Mouse (Mus musculus): ENCODE data around the gene Snrnp70. TPM values are rescaled to one million over a fixed set of nuclear protein-coding genes. Genes with fewer than 3 reads are reported as not detected.
A peak's percentile ranks its signal among the peaks of the same experiment; 100 is the strongest.
"Not testable (repeated sequence)": the region's sequence is repeated elsewhere in the genome, so short reads cannot be mapped to it uniquely, and the experiment has no call there.

The Snrnp70 gene
- total and polyA plus RNA-seq, 3 experiments = 219 to 278 (median 230) TPM

DNA sequence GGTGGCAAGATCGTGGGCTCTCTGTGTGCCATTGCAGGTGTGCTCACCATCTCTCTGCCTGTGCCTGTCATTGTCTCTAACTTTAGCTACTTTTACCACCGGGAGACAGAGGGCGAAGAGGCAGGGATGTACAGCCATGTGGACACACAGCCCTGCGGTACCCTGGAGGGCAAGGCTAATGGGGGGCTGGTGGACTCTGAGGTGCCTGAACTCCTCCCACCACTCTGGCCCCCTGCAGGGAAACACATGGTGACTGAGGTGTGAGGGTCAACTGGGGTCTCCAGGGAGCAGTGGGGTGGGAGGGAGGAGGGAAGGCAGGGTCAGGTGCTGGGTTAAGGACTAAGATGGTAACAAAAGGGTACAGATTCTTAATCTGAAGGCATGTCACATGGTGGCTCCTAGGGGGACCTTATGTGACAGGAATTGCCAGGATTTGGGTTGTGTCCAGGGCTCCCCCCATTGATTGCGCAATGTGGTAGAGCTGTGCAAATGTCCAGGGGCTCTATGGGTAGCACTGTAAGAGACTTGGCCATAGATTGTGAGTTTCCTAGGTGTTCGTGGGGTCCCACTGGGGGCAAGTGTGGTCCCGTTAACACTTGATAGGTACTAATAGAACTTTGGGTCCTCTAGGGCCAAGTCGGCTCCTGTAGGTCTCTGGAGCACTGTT, 14.1 kb upstream of the Snrnp70 start:
- DNase-seq = no peak

DNA sequence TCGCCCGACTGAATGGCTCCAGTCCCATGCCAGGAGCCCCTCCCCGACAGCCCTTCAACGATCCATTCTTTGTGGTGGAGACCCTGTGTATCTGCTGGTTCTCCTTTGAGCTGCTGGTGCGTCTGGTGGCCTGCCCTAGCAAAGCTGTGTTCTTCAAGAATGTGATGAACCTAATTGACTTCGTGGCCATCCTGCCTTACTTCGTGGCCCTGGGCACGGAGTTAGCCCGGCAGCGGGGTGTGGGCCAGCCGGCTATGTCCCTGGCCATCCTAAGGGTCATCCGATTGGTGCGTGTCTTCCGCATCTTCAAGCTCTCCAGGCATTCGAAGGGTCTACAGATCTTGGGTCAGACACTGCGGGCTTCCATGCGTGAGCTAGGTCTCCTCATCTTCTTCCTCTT, 13.4 kb upstream of the Snrnp70 start:
- no peak for DNase-seq

DNA sequence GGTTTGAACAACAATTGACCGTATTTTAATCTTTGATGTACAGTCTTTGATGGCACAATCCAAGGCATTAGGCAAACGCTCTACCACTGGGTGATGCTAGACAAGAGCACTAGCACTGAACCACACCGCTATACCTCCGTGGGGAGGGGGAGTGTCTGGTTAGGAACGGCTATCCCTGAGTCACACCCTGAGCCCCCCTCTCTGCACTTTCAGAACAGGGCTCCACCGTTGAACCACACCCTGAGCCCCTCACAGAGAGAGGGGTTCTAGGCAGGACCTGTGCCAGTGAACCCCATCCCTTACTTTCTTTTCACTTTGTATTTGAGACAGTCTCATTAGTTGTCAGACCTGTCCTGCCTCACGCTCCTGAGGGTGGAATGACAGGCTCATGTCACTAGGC, 12.8 kb upstream of the Snrnp70 start:
- no peak for DNase-seq

DNA sequence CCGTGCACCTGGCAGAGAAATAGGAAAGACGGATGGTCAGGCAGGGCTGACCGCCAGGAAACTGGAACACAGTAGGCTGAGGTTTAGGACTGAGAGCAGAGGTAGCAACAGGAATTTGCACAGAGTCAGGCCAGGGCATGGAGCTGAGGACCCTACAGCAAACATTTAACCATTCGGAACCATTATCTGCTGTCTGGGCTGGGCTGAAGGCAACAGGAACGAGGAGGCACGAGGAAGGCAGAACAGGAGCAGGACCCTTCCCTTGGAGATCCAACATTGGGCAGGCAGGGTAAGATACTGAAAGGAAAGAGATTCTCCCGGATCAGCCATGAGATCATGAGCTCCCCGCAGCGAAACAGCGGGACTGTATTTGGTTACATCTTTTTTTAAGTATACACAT, 12.3 kb upstream of the Snrnp70 start:
- no peak for DNase-seq

DNA sequence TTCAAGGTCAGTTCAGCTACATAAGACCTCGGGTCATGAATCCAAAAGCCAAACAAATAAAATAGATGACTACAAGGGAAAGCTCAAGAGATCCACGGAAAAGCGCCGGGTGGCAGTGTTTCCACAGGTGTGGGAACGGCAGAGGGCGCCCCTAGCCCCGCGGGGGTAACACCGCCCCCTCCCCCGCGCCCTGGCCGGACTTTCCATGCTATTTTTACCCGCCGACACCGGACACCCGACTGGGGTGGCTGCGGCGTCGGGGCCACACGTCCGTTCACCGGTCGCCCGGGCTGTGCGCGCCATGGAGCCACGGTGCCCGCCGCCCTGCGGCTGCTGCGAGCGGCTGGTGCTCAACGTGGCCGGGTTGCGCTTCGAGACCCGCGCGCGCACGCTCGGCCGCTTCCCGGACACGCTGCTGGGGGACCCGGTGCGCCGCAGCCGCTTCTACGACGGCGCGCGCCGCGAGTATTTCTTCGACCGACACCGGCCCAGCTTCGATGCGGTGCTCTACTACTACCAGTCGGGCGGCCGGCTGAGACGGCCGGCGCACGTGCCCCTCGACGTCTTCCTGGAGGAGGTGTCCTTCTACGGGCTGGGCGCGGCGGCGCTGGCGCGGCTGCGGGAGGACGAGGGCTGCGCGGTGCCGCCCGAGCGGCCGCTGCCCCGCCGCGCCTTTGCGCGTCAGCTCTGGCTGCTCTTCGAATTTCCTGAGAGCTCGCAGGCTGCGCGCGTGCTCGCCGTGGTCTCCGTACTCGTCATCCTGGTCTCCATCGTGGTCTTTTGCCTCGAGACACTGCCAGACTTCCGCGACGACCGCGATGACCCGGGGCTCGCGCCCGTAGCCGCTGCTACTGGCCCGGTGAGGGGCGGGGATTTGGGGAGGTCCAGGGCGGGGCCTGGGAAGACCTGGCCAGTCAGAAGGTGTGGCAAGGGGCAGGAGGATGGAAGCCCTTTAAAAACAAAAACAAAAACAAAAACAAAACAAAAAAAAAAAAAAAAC, 10.9 kb upstream of the Snrnp70 start:
- DNase-seq = peak; percentile 45

DNA sequence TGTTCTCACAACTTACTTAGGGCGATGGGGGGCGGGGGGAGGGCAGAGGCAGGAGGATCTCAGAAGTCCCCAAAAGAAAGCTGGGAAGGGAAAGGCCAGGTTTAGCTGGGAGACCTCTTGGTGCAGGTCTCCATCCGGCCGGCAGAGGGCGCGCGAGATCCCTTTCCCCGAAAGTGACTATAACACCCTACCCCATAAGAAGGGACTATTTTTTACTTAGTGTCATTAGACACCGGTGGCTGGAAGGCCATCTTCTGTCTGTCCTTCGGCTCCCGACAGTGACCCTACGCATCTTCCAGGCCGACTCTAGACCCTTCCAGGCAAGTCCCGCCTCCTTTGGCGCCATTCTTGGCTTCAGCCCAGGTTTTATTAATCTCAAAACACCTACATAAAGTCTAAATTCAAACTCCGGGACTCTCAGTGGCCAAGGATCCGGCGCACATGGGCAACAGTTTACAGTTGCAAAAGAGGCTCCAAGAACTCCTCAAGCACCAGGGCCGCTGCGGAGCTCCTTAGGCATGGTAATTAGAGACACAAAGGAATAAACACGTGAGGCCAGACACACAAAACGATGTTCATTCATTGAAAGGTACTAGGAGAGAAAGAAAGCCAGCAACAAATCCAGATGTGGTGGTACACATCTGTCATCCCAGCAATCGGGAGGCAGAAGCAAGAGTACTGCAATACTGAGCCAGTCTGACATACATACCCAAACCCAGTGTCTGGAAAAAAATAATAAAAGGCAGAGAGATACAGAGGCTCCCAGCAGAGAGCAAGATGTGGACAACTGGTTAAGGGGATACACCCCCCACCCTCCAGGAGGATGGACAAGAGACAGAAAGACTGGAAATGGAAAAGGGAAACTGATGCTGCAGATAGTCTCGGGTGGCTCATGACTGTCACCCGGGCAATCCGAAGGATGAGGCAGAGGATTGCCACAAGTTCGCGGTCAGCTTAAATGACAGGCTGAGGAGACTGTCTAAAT, 9.8 kb upstream of the Snrnp70 start, which contains the start of gene Kcna7:
TSS of gene Kcna7 (plus strand) at position 563 of the 985 bp plus-strand sequence.
- peak; percentile 83 for DNase-seq

DNA sequence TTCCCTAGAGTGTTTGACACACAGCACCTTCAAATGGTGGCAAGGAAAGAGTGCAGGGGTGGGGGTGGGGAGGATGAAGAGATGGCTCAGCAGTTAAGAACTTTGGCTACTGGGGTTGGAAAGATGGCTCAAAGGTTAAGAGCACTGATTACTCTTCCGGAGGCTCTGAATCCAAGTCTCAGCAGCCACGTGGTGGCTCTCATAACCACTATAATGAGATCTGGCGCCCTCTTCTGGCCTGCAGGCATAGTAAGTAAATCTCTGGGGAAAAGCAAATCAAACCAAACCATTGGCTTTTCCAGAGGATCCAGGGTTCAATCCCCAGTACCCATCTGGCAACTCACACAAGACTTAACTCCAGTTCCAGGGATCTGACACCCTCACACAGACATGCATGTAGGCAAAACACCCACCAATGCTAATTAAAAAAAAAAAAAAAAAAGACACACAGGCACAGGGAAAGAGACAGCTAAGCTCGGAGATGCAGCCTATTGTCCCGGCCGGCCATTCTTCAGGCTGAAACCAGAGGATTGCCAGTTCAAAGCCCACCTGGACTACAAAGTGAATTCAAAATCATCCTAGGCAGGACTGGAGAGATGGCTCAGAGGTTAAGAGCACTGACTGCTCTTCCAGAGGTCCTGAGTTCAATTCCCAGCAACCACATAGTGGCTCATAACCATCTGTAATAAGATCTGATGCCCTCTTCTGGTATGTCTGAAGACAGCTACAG, 8.2 kb upstream of the Snrnp70 start:
- DNase-seq = peak; percentile 60

DNA sequence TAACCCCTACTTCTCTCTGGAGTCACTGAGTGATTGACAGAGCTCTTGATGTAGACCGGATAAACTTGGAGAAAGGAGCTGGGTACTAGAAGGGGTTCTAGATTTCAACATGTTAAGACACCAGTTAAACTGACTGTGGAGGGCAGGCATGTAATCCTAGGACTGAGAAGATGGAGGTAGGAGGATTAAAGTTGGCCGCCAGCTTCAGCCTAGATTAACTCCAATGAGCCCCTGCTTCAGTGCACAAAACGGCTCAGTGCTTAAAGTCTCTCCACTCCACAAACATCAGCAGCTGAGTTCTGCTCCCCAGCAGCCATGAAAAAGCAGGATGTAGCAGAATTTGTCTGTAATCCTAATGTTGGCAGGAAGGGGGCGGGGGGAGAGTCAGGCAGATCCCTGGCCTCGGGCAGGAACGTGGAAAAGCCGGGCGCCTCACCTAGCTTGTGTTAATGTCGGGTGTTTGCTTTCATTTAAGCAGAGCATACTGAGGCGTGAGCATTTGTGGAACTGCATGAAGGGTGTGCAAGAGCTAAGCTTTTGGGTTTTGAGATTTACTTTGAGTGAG, 6.1 kb upstream of the Snrnp70 start:
- no peak for DNase-seq

DNA sequence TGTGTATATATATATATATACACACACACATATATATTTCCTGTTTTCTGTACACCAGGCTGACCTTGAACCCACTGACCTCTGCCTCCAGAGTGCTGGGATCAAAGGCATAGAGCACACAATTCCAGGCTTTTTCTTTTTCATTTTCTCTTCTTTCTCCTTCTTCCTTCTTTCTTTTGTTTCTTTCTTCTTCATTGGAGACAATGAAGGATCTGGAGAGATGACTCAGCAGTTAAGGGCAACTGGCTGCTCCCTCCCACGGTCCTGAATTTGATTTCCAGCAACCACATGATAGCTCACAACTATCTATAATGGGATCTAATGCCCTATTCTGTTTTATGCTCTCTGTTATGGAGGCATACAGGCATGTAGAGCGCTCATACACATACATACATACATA, 1.2 kb upstream of the Snrnp70 start:
- DNase-seq = no peak

DNA sequence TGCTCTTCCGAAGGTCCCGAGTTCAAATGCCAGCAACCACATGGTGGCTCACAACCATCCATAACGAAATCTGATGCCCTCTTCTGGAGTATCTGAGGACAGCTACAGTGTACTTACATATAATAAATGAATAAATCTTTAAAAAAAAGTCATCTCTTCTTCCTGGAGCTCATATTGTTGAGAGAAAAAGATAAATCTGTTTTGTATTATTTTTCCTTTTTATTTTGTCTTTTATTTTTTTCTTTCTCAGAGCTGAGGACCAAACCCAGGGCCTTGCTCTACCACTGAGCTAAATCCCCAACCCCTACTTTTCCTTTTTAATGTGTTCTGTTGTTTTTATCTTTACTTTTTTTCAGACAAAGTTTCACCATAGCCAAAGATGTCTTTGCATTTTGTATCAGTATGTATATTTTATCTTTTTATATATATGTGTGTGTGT, 814 bp upstream of the Snrnp70 start:
- not testable (repeated sequence) for DNase-seq

DNA sequence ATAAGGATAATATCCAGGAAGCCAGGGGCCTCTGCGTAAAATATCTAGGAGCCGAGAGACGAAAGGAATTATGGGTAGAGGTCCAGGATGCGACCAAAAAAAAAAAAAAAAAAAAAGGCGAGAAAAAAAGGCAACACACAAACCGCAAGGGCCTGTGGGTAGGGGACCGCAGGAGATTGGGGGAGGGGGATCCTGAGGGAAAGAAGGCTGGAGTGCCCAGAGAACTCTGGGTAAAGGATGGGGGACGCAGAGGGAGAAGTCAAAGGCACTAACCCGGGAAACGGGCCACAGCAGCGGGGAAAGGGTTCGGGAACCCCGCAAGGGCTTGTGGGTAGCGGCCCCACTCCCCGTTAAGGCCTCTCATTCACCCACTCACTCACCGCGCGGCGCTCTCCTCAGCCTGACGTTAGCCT, 407 bp downstream of the Snrnp70 start:
- DNase-seq = no peak

DNA sequence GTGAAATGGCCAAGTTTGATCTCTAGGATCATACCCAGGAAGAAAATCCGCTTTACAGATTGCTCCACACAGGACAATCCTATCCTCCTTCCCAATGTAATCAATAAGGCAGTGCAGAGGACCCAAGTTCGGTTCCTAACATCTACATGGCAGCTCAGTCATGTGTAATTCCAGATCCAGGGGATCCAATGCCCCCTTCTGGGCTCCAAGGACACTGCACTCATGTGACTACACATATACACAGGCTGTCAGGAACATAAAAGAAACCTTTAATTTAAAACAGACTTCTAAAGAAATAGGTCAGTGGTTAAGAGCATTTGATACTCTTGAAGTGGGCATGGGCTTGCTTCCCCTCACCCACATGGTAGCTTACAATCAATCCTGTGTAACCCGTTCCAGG, 9.5 kb downstream of the Snrnp70 start:
- DNase-seq = no peak

DNA sequence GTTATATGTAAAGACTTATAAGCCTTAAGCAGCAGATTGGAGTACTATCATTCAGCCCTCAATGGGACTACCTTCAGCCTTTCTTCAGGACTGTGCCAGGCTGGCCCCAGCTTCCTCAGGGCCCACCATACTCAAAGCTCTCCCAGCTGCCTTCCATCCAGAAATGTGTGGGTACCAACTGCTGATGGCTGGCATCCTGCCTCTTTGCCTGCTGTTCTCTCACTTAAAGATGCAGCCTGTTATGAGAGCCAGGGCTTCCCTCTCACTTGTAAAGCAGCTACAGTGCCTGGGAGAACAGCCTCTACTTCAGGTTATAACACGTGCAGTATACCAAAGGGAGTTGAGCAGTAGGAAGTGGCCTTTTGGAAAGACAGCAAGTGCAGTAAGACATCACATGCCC, 19.5 kb downstream of the Snrnp70 start:
- DNase-seq = no peak

DNA sequence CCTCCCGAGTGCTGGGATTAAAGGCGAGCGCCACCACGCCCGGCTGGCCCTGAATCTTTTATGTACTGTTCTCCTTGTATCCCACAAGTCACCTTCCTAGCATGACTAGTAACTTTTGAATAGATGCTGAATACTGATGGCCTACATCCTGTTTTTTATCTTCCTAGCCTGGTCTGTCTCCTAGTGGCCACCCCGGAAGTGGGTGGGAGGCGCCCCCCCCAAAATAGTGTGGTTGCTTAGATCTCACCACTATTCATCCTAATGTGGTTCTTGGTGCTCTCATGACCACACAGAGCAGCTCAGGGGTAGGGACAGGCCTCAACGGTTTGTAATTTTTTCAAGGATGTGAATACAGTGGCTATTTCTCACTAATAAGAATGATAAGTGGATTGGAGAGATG, 20.9 kb downstream of the Snrnp70 start:
- no peak for DNase-seq

DNA sequence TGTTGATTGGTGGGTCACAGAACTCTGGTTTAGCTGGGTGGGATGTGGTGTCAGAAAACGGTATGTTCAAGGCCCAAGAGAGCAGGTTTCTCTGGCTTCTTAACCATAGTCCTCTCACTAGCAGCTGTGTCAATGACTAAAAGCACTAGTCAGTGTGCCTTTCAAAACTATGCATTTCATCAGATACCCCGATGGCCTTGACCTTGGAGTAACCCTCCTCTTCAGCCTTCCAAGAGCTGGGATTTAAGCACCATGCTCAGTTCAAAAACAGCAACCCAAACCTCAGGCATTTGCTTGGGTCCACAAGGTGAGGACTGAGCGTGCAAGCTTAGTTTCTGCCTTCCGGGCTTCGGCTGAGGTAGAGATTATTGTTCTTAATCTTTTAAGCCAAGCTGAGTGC, 23.2 kb downstream of the Snrnp70 start:
- DNase-seq = peak; percentile 61

DNA sequence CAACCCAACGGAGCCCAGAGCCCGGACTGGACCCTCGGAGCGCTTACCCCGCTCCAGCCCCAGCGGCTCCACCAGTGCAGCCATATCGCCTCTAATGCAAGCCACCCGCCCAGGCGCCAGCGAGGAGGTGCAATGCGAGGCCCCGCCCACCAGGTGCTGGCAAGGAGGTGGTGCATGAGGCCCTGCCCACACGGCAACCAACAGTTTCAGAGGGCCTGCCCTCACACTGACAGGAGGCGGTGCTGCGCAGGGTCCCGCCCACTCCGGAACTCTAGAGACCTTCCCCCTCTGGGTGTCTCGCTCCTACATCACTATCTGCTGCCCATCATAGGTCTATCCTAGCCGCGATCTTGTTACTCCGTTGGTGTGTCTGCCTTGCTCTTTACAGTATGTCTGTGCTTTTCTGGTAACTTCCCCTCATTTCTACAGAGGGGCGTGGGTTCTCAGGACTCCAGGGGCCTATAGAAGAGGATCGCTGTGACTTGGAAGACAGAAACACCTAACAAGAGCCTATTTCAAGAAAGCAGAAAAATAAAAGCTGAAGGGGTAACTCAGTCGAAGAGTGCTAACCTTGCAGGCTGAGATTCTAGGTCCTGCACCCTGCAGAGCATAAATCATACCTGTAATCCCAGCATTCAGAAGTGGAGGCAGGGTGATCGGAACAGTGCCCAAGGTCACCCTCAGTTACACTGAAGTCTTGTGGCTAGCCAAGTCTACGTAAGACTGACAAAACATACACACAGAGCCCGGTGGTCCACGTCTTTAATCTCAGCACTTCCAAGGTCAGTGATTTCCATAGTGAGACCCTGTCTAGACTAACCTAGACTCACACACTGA, 24.8 kb downstream of the Snrnp70 start, which contains the start of gene Lin7b:
TSS of gene Lin7b (minus strand) at position 109 of the 837 bp plus-strand sequence.
- peak; percentile 93 for DNase-seq

DNA sequence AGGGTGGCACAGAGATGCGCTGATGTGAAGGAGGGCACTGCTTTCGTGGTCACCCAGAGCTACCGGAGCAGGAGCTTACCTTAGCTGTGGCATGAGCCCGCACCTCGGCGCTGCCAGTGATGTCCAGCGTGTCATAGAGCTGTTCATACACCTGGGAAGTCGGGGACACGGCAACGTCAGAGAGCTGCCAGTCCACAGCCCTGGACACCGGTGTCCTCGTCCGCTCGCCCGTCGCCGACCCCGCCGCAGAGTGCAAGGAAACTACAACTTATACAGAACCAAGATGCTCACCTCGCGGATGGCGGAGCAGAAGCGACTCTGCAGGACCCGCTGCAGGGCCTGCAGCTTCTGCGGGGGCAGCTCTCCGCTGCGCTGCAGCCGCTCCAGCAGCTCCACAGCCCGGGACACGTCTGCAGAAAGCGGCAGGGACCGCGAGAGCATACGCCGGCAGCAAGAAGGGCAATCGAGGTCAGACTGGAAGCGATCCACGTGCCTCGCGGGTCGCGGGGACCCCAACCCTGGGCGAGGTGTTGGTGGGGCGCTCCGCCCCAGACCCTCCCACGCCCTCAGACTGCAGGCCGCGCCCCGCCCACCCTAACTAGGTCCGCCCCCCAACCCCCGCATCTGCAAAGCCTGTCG, 25.6 kb downstream of the Snrnp70 start:
- DNase-seq = no peak

DNA sequence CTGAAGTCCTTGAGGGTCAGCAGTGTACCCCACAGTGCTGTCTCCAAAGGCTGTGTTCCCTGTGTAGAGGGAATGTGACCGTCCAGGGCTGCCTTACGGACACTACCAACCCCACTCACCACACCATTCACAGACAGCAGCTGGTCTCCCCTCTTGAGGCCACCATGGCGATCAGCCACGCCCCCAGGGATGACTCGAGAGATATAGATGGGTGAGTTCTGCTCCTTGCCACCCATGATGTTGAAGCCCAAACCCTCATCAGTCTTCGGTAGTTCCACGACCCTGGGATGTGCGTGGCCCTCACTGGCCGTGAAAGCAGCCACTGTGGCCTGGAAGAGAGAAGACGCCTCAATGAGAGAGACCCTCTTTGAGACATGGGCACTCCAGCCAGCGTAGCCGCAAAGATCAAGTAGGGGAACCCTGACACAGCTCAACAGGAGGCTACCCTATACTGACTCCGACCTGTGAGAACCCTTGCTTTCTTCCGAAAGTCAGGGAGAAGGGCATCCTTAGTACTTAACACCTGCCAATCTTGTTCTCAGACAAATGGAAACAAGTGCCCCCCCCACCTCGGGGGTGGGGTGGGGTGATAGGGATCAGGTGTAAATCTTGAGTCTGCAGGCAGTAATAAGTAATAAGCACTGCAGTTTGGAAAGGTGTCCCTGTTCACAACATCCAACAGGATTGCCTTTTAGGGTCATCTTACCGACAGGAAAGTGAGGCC, 26.4 kb downstream of the Snrnp70 start:
- DNase-seq = no peak

DNA sequence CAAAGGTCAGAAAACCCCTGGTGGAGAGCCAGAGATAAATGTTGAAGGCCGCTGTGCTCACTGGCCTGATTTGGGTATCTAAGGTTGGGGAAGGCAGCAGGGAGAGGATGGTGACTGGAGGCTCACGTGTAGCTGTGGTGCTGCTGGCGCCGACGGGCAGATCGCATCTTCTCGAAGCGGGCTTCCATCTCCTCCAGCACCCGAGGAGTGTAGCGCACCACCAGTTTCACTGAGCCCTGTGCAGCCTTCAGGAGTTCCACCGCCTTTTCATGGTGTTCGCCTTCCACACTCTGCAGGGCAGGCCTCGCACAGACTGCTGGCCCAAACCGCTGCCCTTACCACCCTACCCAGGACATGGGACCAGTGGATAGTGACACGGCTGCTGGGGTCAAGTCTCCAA, 27.4 kb downstream of the Snrnp70 start:
- DNase-seq = no peak
